Comparison of ENCODE assay signal across 8 mouse cellular contexts in the genomic region with DNA sequence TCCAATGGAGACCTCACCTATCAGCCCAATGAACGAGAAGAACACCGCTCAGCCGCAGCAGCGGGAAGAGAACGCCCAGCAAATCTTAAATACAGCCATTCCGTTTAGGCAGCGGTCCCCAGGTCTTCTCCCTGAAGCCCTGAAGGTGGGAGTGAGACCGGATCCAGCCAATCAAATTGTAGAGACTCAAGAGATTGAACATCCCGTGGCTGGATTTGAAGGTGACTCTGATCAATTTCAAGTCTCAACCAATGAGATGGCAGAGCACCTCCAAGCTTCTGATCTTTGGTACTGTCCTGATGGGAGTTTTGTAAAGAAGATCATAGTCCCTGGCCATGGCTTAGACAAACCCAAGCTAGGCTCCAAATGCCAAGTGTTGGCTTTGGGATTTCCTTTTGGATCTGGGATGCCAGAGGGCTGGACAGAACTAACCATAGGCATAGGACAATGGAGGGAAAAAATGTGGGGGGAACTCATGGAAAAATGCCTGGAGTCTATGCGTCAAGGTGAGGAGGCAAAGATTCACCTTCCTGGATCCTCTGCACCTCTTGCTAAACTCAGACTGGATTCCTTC. TPM values are rescaled to one million over a fixed set of nuclear protein-coding genes. Genes with fewer than 3 reads are reported as not detected.
DNase-seq lines count a peak whose midpoint lies in the region; ATAC-seq and TF ChIP-seq lines count a peak whose summit lies in the region.

No protein-coding gene starts in this region.

- TF ChIP-seq EP300 in heart, adult 2 months (IDR thresholded peaks at IDR 0.05; ENCODE audit: insufficient read depth, low read depth, low read length), result no peak

- no peak overlapping the region for H3K9ac ChIP-seq in heart, adult 2 months (ENCODE audit: low read depth, low read length)
- peak overlapping the region; percentile 61 for H3K9ac ChIP-seq in forebrain, embryonic 15.5 days (replicated peaks)
- peak overlapping the region; percentile 59 for H3K9ac ChIP-seq in liver, embryonic 16.5 days (ENCODE audit: low read depth, low read length)

- no peaks in the 10 kb centered on the region for H3K9me3 ChIP-seq in forebrain, embryonic 15.5 days
- no peaks in the 10 kb centered on the region for H3K9me3 ChIP-seq in liver, embryonic 16.5 days (replicated peaks; ENCODE audit: control insufficient read depth, low read length)

- DNase-seq in heart, adult 2 months, result no peak
- DNase-seq in heart, postnatal 14 days, result no peak
- peak; percentile 84 for DNase-seq in ES-CJ7 (ENCODE audit: low read depth, low spot score)
- DNase-seq in spleen, postnatal 36 days (ENCODE audit: low spot score in 2 of 2), result no peak
- no peak for DNase-seq in thymus, postnatal 10 days (ENCODE audit: low spot score in 2 of 2)
- DNase-seq in left cerebral cortex, adult 9 months (ENCODE audit: low spot score in 2 of 2), result no peak

- H3K4me1 ChIP-seq in heart, adult 2 months (ENCODE audit: control insufficient read depth, insufficient read depth, low read length), result peaks cover 12% of the 10 kb centered on the region
- H3K4me1 ChIP-seq in forebrain, embryonic 15.5 days, result peaks cover 49% of the 10 kb centered on the region
- peaks cover 31% of the 10 kb centered on the region for H3K4me1 ChIP-seq in liver, embryonic 16.5 days (ENCODE audit: control insufficient read depth, low read depth, low read length)

- peak overlapping the region; percentile 87 for H3K27ac ChIP-seq in heart, adult 2 months
- H3K27ac ChIP-seq in forebrain, embryonic 15.5 days (replicated peaks), result peak overlapping the region; percentile 73; the same call in 1 of the 2 replicates
- H3K27ac ChIP-seq in liver, embryonic 16.5 days (ENCODE audit: low read length), result peak overlapping the region; percentile 51; the same call in 1 of the 2 replicates

- no peak for TF ChIP-seq CTCF in heart, adult 2 months (IDR thresholded peaks at IDR 0.05)

- no peak for ATAC-seq in forebrain, embryonic 15.5 days (replicated peaks)
- no peak for ATAC-seq in liver, embryonic 16.5 days (ENCODE audit: low read depth)

- TF ChIP-seq POLR2A in heart, adult 2 months (IDR thresholded peaks at IDR 0.05; ENCODE audit: insufficient read depth, low read depth, low read length), result no peak

- peak overlapping the region; percentile 69 for H3K4me3 ChIP-seq in heart, adult 2 months
- peak overlapping the region; percentile 97 for H3K4me3 ChIP-seq in forebrain, embryonic 15.5 days
- H3K4me3 ChIP-seq in liver, embryonic 16.5 days (ENCODE audit: low read depth, low read length), result peak overlapping the region; percentile 60

- intact Hi-C loops in heart, adult 2 months (cut with DNase I), result no loop called here
- intact Hi-C loops in heart, postnatal 14 days (cut with DNase I), result no loop called here

- no peaks in the 10 kb centered on the region for H3K27me3 ChIP-seq in heart, adult 2 months (ENCODE audit: control insufficient read depth, insufficient read depth, low read length)
- no peaks in the 10 kb centered on the region for H3K27me3 ChIP-seq in forebrain, embryonic 15.5 days
- no peaks in the 10 kb centered on the region for H3K27me3 ChIP-seq in liver, embryonic 16.5 days (ENCODE audit: control insufficient read depth, insufficient read depth, low read depth, low read length)

- H3K79me2 ChIP-seq in heart, adult 2 months (replicated peaks; ENCODE audit: control insufficient read depth, insufficient read depth, low read length), result no peaks in the 10 kb centered on the region; the same call in 1 of the 2 replicates

- no peaks in the 10 kb centered on the region for H3K36me3 ChIP-seq in heart, adult 2 months (ENCODE audit: control insufficient read depth, insufficient read depth, low read length)
- H3K36me3 ChIP-seq in forebrain, embryonic 15.5 days, result peaks cover 16% of the 10 kb centered on the region
- H3K36me3 ChIP-seq in liver, embryonic 16.5 days (ENCODE audit: control insufficient read depth, insufficient read depth), result peaks cover under 1% of the 10 kb centered on the region

- WGBS in heart, adult 2 months, result 29% methylated on average over 10 of the region's 10 CpGs
- 45% methylated on average over 10 of the region's 10 CpGs for WGBS in forebrain, embryonic 15.5 days
- 41% methylated on average over 10 of the region's 10 CpGs for WGBS in liver, embryonic 16.5 days (ENCODE audit: insufficient replicate concordance)

- peak overlapping the region; percentile 67 for H3K4me2 ChIP-seq in forebrain, embryonic 15.5 days (replicated peaks)
- H3K4me2 ChIP-seq in liver, embryonic 16.5 days (ENCODE audit: low read depth, low read length), result peak overlapping the region; percentile 57

RNA-seq across cellular contexts. Expression of a gene that starts 0.8 kb away (rescaled TPM):
- total RNA-seq in heart, adult 2 months (2021), result 1 to 10 TPM; 7.9 TPM
- 4.0 and 8.8 TPM in 2 replicates for polyA plus RNA-seq in heart, adult 2 months (2012; rRNA removed)
- 1 to 10 TPM; 8.2 to 8.3 TPM for total RNA-seq in heart, postnatal 14 days (2021)
- 15.3 and 15.8 TPM in 2 replicates for polyA plus RNA-seq in forebrain, embryonic 15.5 days (2015; fragmentation: Nextera tagmentation; extraction: Ambion mirVana)
- polyA plus RNA-seq in liver, embryonic 16.5 days (2015; fragmentation: Nextera tagmentation; extraction: Ambion mirVana), result 3.7 and 4.6 TPM in 2 replicates

RNA-seq across cellular contexts. Expression of a gene that starts 1.6 kb away (rescaled TPM):
- 10 to 100 TPM; 15.3 to 18.4 TPM for total RNA-seq in heart, adult 2 months (2021)
- 25.3 and 27.4 TPM in 2 replicates for polyA plus RNA-seq in heart, adult 2 months (2012; rRNA removed)
- total RNA-seq in heart, postnatal 14 days (2021), result 10 to 100 TPM; 18.0 to 19.0 TPM
- polyA plus RNA-seq in forebrain, embryonic 15.5 days (2015; fragmentation: Nextera tagmentation; extraction: Ambion mirVana), result 111 and 112 TPM in 2 replicates
- 17.7 and 17.8 TPM in 2 replicates for polyA plus RNA-seq in liver, embryonic 16.5 days (2015; fragmentation: Nextera tagmentation; extraction: Ambion mirVana)

RNA-seq across cellular contexts. Expression of a gene that starts 16.0 kb away (rescaled TPM):
- 1 to 10 TPM in 1 of 2 experiments, under 1 TPM in 1; 0.86 to 1.4 TPM for total RNA-seq in heart, adult 2 months (2021)
- 2.7 and 7.0 TPM in 2 replicates for polyA plus RNA-seq in heart, adult 2 months (2012; rRNA removed)
- total RNA-seq in heart, postnatal 14 days (2021), result 1 to 10 TPM; 1.9 to 3.1 TPM
- 6.8 and 7.4 TPM in 2 replicates for polyA plus RNA-seq in forebrain, embryonic 15.5 days (2015; fragmentation: Nextera tagmentation; extraction: Ambion mirVana)
- polyA plus RNA-seq in liver, embryonic 16.5 days (2015; fragmentation: Nextera tagmentation; extraction: Ambion mirVana), result not detected in 2 replicates

RNA-seq across cellular contexts. Expression of a gene that starts 17.0 kb away (rescaled TPM):
- total RNA-seq in heart, adult 2 months (2021), result 10 to 100 TPM; 53.0 to 63.9 TPM
- 50.5 and 55.7 TPM in 2 replicates for polyA plus RNA-seq in heart, adult 2 months (2012; rRNA removed)
- total RNA-seq in heart, postnatal 14 days (2021), result 10 to 100 TPM; 42.6 to 43.2 TPM
- polyA plus RNA-seq in forebrain, embryonic 15.5 days (2015; fragmentation: Nextera tagmentation; extraction: Ambion mirVana), result 17.2 and 18.2 TPM in 2 replicates
- 11.4 and 13.8 TPM in 2 replicates for polyA plus RNA-seq in liver, embryonic 16.5 days (2015; fragmentation: Nextera tagmentation; extraction: Ambion mirVana)

RNA-seq across cellular contexts. Expression of a gene that starts 25.0 kb away (rescaled TPM):
- total RNA-seq in heart, adult 2 months (2021), result 10 to 100 TPM; 28.5 to 28.8 TPM
- polyA plus RNA-seq in heart, adult 2 months (2012; rRNA removed), result 27.3 and 32.7 TPM in 2 replicates
- total RNA-seq in heart, postnatal 14 days (2021), result 10 to 100 TPM; 48.6 to 56.7 TPM
- polyA plus RNA-seq in forebrain, embryonic 15.5 days (2015; fragmentation: Nextera tagmentation; extraction: Ambion mirVana), result 0.05 and 0.06 TPM in 2 replicates
- polyA plus RNA-seq in liver, embryonic 16.5 days (2015; fragmentation: Nextera tagmentation; extraction: Ambion mirVana), result 0.20 and 0.27 TPM in 2 replicates
